Mouse (Mus musculus): Measurements from ENCODE around the gene Prss23.

Gene Prss23

GRCm38 (mm10) chr7:89499516-89500307, 27.3 kb downstream of the Prss23 start:
- DNase-seq (ENCODE audit: low spot score) = peak; percentile 64

GRCm38 (mm10) chr7:89483769-89484568, 43.0 kb downstream of the Prss23 start:
- no peak for DNase-seq (ENCODE audit: low spot score)

- no peak for DNase-seq (ENCODE audit: low spot score)
Observed at GRCm38 (mm10) chr7:89481723-89482122, 45.3 kb downstream of the Prss23 start.

- DNase-seq (ENCODE audit: low spot score) = no peak
Observed at GRCm38 (mm10) chr7:89478490-89478889, 48.5 kb downstream of the Prss23 start.

GRCm38 (mm10) chr7:89477294-89477999, 49.5 kb downstream of the Prss23 start:
- DNase-seq (ENCODE audit: low spot score) = peak; percentile 47

GRCm38 (mm10) chr7:89473442-89473841, 53.5 kb downstream of the Prss23 start:
- no peak for DNase-seq (ENCODE audit: low spot score)

- DNase-seq (ENCODE audit: low spot score) = no peak
Observed at GRCm38 (mm10) chr7:89463775-89464592, 63.0 kb downstream of the Prss23 start.

GRCm38 (mm10) chr7:89463246-89463645, 63.7 kb downstream of the Prss23 start:
- DNase-seq (ENCODE audit: low spot score) = no peak

- no peak for DNase-seq (ENCODE audit: low spot score)
Observed at GRCm38 (mm10) chr7:89462646-89463207, 64.3 kb downstream of the Prss23 start.

- no peak for DNase-seq (ENCODE audit: low spot score)
Observed at GRCm38 (mm10) chr7:89461351-89461750, 65.6 kb downstream of the Prss23 start.

GRCm38 (mm10) chr7:89460911-89461310, 66.1 kb downstream of the Prss23 start:
- DNase-seq (ENCODE audit: low spot score) = no peak

GRCm38 (mm10) chr7:89459691-89460090, 67.3 kb downstream of the Prss23 start:
- no peak for DNase-seq (ENCODE audit: low spot score)

Data from layer of hippocampus, adult 11-12 months (tissue).